Mouse (Mus musculus): ENCODE measurements around the gene 1700123O20Rik. TPM values are rescaled to one million over a fixed set of nuclear protein-coding genes. Genes with fewer than 3 reads are reported as not detected.

Gene 1700123O20Rik
- 10 to 100 TPM; 12.9 to 15.3 (median 13.3) TPM for total RNA-seq (2022)

DNA sequence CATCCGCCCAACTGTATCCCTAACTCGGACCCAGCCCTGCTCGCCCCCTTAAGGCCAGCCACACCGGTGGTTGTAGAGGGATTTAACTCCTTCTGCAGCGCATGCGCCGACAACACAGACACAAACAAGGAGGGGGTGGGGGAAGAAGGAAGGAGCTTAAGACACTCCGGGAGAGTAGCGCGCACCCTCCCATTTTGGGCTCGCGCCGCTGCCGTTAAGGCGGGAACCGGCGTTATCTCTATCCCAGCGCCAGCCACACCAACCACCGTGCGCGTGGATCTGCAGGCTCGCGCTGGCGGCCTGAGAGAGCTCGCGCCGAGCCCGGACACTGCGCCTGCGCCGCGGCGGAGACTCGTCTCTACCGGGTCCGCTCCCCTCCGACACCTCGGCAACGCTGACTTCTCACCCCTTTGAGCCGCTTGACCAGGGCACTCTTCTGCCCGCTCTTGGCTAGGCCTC is at the start of gene 1700123O20Rik:
TSS of gene 1700123O20Rik (plus strand) at position 154 of the 459 bp plus-strand sequence.
- peak; percentile 82 for DNase-seq (ENCODE audit: low spot score)

GRCm38 (mm10) chr14:54636954-54637353 is 49.1 kb upstream of the 1700123O20Rik start:
- DNase-seq (ENCODE audit: low spot score) = no peak

DNA sequence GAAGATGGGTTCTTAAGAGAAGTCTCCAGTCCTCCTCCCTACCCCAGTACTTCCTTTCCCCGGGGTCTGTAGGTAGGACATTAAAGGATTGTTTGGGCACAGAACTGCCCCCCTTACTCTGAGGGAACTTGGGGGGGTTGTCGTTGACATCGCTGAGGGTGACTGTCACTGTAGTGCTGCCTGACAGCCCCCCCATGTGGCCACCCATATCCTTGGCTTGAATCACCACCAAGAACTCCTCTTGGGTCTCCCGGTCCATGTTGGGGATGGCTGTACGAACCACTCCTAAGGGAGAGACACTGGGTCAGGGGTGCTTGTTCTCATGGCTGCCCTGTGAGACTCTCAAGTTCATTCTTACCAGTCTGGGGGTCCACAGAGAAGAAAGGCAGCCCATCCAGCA is 47.8 kb upstream of the 1700123O20Rik start:
- DNase-seq (ENCODE audit: low spot score) = no peak

GRCm38 (mm10) chr14:54640121-54640520 is 45.9 kb upstream of the 1700123O20Rik start:
- no peak for DNase-seq (ENCODE audit: low spot score)

DNA sequence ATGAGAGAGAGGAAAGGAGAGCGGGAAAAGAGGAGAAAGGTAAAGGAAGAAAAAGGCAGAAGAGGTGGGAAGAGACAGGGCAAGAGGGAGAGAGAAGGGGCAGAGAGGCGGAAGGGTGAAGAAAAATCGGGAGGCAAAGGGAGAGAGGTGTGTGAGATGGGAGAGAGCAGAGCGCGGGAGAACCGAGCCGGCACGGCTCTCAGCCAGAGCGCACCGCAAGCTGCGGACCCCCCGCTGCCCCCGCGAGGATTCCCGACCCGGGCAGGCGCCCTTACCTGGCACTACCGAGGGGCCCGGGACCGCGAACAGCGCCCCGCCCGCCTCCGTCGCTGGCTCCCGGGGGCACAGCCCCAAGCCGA is 45.1 kb upstream of the 1700123O20Rik start, which contains the start of gene Gm17606:
TSS of gene Gm17606 (plus strand) at position 7 of the 359 bp plus-strand sequence.
- DNase-seq (ENCODE audit: low spot score) = no peak

- peak; percentile 73 for DNase-seq (ENCODE audit: low spot score)
Observed at GRCm38 (mm10) chr14:54641305-54641969, 44.6 kb upstream of the 1700123O20Rik start, which contains the start of gene Cdh24. Gene Cdh24 (minus strand): TSS chr14:54641364.

- DNase-seq (ENCODE audit: low spot score) = no peak
Observed at GRCm38 (mm10) chr14:54642224-54642944, 43.6 kb upstream of the 1700123O20Rik start.

DNA sequence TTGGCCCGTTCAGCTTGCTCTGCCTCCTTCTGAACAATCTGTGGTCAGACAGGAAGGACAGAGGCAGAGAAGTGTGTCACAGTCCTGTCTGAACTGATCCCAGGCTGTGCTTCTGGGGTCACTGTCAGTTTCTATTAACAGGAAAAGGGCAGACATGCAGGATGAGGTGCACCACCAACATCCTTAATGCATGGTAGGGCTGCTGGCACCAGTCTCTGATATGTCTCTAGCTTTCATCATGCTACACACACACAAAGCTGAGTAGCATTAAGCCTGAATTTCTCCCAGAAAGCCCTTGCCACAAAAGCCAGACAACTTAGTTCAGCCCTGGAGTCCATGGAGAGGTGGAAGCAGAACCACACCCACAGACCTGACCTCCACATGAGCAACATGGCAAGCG is 43.0 kb upstream of the 1700123O20Rik start:
- DNase-seq (ENCODE audit: low spot score) = no peak

GRCm38 (mm10) chr14:54644294-54644693 is 41.7 kb upstream of the 1700123O20Rik start:
- DNase-seq (ENCODE audit: low spot score) = no peak

DNA sequence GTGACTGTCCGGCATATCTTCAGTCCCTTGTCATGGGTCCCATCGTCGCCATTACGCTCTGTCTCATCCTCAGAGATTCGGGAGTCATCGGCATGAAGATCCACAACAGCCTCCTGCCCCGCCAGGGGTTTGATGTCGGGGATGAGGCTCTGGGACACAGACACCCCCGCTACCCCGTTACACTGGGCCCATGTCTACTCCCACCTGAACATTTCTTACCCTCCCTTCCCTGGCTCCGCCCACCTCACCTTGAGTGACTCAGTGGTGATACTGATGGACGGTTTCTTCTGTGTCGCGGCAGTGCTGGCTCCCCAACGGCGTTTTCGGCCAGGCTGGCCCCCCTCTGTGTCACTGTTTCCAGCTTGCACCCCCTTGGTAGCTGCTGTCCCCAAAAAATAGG is 39.6 kb upstream of the 1700123O20Rik start:
- no peak for DNase-seq (ENCODE audit: low spot score)

DNA sequence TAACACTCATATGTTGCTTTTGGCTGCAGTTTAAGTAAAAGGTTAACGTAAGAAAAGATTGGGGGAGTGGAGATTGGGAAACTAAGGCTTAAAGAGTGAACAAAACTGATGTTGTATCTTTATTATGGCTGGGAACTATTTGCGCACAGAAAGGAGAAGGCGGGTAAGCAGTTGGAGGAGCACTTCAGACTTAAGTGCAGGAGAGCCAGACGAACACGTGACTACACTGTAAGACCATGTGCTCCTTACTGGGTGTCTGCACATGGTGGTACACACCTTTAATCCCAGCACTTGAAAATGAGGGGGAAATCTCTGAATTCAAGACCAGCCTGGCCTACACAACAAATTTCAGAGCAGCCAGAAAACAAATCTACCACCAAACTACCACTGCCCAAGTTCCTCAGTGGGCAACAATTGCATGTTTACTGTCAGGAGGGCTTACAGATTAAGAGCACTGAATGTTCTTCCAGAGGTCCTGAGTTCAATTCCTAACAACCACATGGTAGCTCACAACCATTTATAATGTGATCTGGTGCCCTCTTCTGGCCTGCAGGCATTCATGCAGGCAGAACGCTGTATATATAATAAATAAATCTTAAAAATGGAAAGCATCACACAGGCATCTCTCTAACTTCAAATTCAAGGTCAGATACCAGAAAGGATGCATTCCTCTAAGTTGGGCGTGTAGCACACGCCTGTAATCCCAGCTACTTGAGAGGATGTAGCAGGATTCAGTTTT is 38.9 kb upstream of the 1700123O20Rik start:
- DNase-seq (ENCODE audit: low spot score) = no peak

DNA sequence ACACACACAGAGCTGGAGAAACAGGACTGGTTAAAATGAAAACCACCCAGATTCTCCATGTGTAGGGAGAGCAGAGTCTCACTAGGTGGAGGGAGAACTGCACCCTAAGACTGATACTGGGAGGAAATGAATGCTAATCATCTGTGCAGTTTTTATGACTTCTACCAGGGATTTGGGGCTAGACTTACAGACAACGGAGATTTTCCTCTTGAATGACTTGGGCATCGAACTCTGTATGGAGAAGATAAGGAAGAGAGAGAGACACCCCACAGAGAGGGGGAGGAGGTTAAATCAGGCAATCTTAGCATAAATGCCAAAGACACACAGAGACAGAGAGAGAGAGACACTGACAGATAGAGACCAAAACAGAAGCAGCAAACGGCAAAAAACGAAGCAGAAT is 38.1 kb upstream of the 1700123O20Rik start:
- no peak for DNase-seq (ENCODE audit: low spot score)

- DNase-seq (ENCODE audit: low spot score) = peak; percentile 89
Observed at GRCm38 (mm10) chr14:54650621-54651454, 35.2 kb upstream of the 1700123O20Rik start.

DNA sequence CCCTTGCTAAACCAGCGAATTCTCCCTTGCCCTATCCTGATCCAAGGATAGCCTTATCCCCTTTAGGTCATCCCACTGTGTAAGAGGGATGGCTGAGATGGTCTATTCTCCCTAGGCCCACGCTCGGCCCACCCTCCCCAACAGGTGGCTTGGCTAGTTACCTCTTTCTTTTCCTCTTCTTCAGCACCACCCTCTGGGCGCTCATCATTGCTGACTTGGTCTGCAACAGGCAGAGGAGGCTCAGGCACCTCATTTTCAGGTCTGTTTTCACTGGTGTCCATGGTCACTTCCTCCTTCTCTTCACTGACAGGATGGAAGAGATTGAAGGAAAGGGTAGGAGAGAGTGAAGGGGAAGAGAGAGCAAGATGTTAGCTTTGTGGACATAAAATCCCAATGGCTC is 34.5 kb upstream of the 1700123O20Rik start:
- DNase-seq (ENCODE audit: low spot score) = no peak

DNA sequence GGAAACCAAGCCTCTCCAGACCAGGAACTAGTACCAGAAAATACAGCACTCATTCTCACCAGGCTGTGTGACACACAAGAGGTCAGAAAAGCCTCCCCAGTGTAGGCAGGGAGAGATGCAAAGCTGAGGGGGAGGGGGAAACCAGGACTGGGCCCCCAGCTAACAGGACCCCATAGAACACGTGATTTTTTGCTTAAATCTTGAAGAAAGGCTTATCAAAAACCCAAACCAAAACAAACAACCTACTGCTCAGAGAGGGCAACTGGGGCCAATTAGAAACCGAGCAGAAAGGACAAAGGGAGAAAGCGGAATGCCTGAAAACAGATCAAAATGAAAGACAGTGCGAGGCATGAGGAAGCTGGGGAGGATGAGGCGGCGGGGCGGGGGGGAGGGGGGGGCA is 33.2 kb upstream of the 1700123O20Rik start:
- DNase-seq (ENCODE audit: low spot score) = no peak

DNA sequence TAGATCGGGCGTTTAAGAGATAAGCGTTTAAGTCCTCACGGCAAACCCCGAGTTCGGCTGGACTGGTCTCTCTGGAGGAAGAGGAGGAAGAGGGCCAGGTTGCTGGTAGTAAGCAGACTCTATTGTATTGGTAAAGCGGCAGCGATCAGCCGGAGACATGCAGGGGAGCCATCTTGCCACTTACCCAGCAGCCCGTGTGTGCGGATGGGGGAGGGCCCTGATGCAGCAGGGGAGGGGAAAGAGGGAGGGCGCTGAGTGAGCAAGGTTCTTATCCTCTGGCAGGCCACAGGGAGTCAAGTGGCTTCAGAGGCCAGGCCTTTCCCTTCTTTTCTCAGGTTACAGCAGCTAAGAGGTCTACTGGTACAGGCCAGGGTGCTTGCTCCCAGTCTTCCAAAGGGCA is 32.5 kb upstream of the 1700123O20Rik start:
- DNase-seq (ENCODE audit: low spot score) = peak; percentile 85

DNA sequence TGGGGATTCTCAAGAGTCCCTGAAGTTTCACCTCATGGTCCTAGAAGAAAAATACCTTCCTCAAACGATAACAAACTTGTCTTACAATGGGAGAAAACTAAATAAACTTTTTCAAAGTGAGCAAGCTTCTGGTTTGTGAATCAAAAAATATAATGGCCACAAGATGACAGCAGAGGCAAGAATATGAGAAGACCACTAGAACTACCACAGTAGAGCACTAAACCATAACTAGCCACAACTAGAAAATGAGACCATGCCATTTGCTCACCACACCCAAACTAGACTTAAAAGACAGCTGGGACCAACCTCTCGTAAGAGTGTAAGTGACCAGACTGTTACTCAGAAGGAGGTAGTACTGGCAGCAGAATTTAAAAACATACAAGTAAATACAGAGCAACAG is 26.0 kb upstream of the 1700123O20Rik start:
- DNase-seq (ENCODE audit: low spot score) = no peak

DNA sequence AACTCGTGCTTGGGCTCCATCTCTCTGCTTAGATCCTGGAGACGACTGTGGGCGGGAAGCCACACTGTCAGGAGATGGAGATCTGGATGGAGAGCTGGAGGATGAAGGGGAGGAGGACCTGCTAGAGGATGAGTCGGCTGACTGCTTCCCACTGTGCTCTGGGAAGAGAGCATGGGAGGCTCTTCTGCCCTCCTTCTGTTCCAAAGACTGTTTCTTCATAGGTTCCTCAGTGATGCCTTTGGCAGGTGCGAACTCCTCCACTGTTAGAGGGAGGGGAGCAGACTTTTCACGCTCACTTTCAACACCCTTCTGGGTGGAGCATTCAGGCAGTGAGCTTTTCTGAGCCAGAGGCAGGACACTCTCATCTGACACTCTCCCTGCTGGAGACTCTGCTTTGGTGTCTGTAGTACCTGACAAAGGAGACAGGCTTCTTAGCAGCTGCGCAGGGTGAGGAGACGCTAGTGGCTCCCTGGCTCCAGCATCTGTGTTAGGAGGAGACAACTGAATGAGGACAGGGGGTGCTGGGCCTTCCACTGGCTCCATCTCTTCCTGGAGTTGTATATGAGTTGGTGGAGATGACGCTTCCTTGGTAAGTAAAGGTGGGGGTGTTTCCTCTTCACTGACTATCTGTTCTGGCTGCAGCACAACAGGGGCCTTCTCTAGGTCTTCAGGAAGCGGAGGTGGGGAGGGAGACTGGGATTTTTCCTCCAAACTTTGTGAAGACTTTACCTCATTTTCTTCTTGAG is 21.4 kb upstream of the 1700123O20Rik start:
- DNase-seq (ENCODE audit: low spot score) = no peak

- DNase-seq (ENCODE audit: low spot score) = peak; percentile 40
Observed at GRCm38 (mm10) chr14:54669381-54669780, 16.6 kb upstream of the 1700123O20Rik start.

GRCm38 (mm10) chr14:54674317-54674716 is 11.7 kb upstream of the 1700123O20Rik start:
- DNase-seq (ENCODE audit: low spot score) = no peak

GRCm38 (mm10) chr14:54676290-54676689 is 9.7 kb upstream of the 1700123O20Rik start:
- DNase-seq (ENCODE audit: low spot score) = no peak

All from heart, adult 8-10 months (tissue).